Mouse (Mus musculus): ENCODE results near the gene Ctdsp2. TPM values are rescaled to one million over a fixed set of nuclear protein-coding genes. Genes with fewer than 3 reads are reported as not detected.

Ctdsp2 gene
- polyA plus RNA-seq, 1 experiment from 2014 or later: 42.8 TPM

DNA sequence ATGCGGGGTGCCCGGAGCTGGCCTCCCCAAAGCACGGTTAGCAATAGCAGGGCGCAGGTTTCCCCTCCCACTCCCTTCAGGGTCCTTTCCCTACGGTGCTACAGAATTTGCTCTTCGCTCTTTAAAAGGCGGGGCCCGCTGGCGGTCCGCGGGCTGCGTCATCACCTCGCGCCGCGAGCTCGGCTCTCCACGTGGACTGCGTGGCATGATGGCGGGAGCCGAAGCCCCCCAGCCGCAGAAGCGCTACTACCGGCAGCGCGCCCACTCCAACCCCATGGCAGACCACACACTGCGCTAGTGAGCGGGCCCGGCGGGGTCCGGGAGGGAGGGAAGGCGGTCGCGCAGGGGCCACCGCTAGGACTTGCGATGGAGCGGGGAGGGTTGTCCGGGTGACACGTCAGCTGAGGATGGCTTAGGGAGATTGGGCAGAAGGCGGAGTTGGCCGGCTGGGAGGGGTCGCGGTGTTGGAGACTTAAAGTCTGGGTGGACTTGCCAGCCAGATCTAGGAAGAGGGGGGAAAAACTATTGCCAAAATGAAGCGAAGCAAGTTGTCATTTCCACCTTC lies 63.3 kb downstream of the Ctdsp2 start:
- Histone ChIP-seq H3K4me1 (ENCODE audit: control insufficient read depth, insufficient read depth, low read length) (peaks cover 6% of the 10 kb centered on the region), H3K27ac (ENCODE audit: low read depth, low read length) (no peak overlapping the region), H3K9ac (ENCODE audit: low read length) (peak overlapping the region; percentile 71), H3K9me3 (ENCODE audit: control insufficient read depth, low read length) (no peaks in the 10 kb centered on the region), H3K27me3 (ENCODE audit: control insufficient read depth, insufficient read depth, low read length) (no peaks in the 10 kb centered on the region), H3K36me3 (ENCODE audit: control insufficient read depth, insufficient read depth, low read length) (no peaks in the 10 kb centered on the region), H3K4me2 (peak overlapping the region; percentile 99), H3K4me3 (ENCODE audit: low read depth, low read length) (peak overlapping the region; percentile 82)
- WGBS: under 1% methylated on average over 44 of the region's 44 CpGs
- DNase-seq (ENCODE audit: low spot score, missing footprints) (peak; percentile 100), ATAC-seq (ENCODE audit: low FRiP score) (peak; percentile 89)

DNA sequence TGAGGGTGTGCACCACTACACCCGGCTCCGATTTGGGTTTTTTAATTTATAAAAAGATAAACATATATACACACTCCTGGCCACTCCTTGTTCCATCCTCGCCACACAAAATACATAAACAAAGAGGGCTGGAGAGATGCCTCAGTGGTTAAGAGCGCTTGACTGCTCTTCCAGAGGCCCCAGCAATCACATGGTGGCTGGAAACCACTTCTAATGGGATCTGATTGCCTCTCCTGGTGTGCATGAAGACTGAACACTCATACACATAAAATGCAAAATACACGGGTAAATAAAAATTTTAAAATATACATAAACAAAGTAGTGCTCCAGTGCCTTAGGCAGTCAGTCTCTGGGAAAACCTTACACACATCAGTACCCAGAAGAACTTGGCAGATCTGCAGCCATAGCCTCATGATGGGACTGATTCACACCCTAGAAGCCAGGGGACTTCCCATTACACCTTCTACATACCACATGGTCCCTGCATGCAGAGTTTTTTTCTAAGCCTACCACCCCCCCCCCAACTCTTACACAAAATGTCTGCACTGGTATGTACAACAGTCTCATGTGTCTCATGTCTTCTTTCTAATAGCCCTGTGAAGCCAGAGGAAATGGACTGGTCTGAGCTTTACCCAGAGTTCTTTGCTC lies 64.1 kb downstream of the Ctdsp2 start:
- Histone ChIP-seq H3K27ac (ENCODE audit: low read depth, low read length) (no peak overlapping the region), H3K4me3 (ENCODE audit: low read depth, low read length) (peak overlapping the region; percentile 82), H3K27me3 (ENCODE audit: control insufficient read depth, insufficient read depth, low read length) (peaks cover under 1% of the 10 kb centered on the region), H3K9ac (ENCODE audit: low read length) (peak overlapping the region; percentile 71), H3K36me3 (ENCODE audit: control insufficient read depth, insufficient read depth, low read length) (no peaks in the 10 kb centered on the region), H3K4me2 (peak overlapping the region; percentile 99), H3K4me1 (ENCODE audit: control insufficient read depth, insufficient read depth, low read length) (peaks cover 6% of the 10 kb centered on the region), H3K9me3 (ENCODE audit: control insufficient read depth, low read length) (no peaks in the 10 kb centered on the region)
- peak; percentile 83 for DNase-seq (ENCODE audit: low spot score, missing footprints)
- ATAC-seq (ENCODE audit: low FRiP score): no peak
- WGBS: 24% methylated on average over 5 of the region's 5 CpGs

DNA sequence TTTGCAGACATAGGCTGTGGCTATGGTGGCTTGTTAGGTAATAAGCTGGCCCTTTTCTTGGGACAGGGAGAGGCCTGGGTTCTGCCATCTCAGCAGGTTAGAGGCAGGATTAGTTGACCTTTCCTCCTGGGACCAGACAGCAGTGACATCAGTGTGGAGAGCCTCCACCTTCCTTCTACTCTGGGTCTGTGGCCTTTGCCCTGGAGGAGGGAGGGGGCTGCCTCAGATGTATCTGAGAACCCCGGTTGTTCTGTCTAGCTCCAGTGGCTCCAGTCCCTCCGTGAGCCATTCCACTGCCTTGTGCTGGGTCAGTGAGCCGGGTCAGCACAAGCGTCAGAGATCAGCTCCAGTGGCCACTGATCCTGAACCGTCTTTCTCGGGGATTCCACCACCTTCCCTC lies 64.7 kb downstream of the Ctdsp2 start:
- no peaks in the 10 kb centered on the region for H3K36me3 ChIP-seq (ENCODE audit: control insufficient read depth, insufficient read depth, low read length)
- DNase-seq (ENCODE audit: low spot score, missing footprints): peak; percentile 81
- ATAC-seq (ENCODE audit: low FRiP score): no peak
- no peak overlapping the region for H3K4me3 ChIP-seq (ENCODE audit: low read depth, low read length)
- 55% methylated on average over 6 of the region's 6 CpGs for WGBS
- no peak overlapping the region for H3K27ac ChIP-seq (ENCODE audit: low read depth, low read length)
- H3K9me3 ChIP-seq (ENCODE audit: control insufficient read depth, low read length): no peaks in the 10 kb centered on the region
- no peak overlapping the region for H3K4me2 ChIP-seq
- H3K27me3 ChIP-seq (ENCODE audit: control insufficient read depth, insufficient read depth, low read length): peaks cover 7% of the 10 kb centered on the region
- no peak overlapping the region for H3K9ac ChIP-seq (ENCODE audit: low read length)
- H3K4me1 ChIP-seq (ENCODE audit: control insufficient read depth, insufficient read depth, low read length): peaks cover 6% of the 10 kb centered on the region

GRCm38 (mm10) chr10:127047954-127048353 lies 69.4 kb downstream of the Ctdsp2 start, which contains the start of gene Cyp27b1:
Gene Cyp27b1, plus strand, starts transcription at chr10:127048250.
- no peaks in the 10 kb centered on the region for H3K36me3 ChIP-seq (ENCODE audit: control insufficient read depth, insufficient read depth, low read length)
- no peak within 1 kb of the TSS; the same call in 1 of the 2 replicates for H3K4me2 ChIP-seq
- ATAC-seq (ENCODE audit: low FRiP score): no peak
- no peak for DNase-seq (ENCODE audit: low spot score, missing footprints)
- H3K4me3 ChIP-seq (ENCODE audit: low read depth, low read length): peak within 1 kb of the TSS; percentile 0; the same call in 1 of the 2 replicates
- H3K27me3 ChIP-seq (ENCODE audit: control insufficient read depth, insufficient read depth, low read length): peaks cover 39% of the 10 kb centered on the region
- H3K9me3 ChIP-seq (ENCODE audit: control insufficient read depth, low read length): no peaks in the 10 kb centered on the region
- H3K27ac ChIP-seq (ENCODE audit: low read depth, low read length): no peak within 1 kb of the TSS
- 29% methylated on average over 5 of the region's 5 CpGs for WGBS
- H3K9ac ChIP-seq (ENCODE audit: low read length): no peak within 1 kb of the TSS
- peaks cover 7% of the 10 kb centered on the region for H3K4me1 ChIP-seq (ENCODE audit: control insufficient read depth, insufficient read depth, low read length)

GRCm38 (mm10) chr10:127048608-127049394 lies 70.3 kb downstream of the Ctdsp2 start:
- peak overlapping the region; percentile 0 for H3K4me3 ChIP-seq (ENCODE audit: low read depth, low read length)
- H3K27me3 ChIP-seq (ENCODE audit: control insufficient read depth, insufficient read depth, low read length): peaks cover 39% of the 10 kb centered on the region
- DNase-seq (ENCODE audit: low spot score, missing footprints): no peak
- H3K4me1 ChIP-seq (ENCODE audit: control insufficient read depth, insufficient read depth, low read length): peaks cover 7% of the 10 kb centered on the region
- 3% methylated on average over 35 of the region's 35 CpGs for WGBS
- H3K36me3 ChIP-seq (ENCODE audit: control insufficient read depth, insufficient read depth, low read length): no peaks in the 10 kb centered on the region
- H3K27ac ChIP-seq (ENCODE audit: low read depth, low read length): no peak overlapping the region
- H3K4me2 ChIP-seq: no peak overlapping the region; the same call in 1 of the 2 replicates
- no peak for ATAC-seq (ENCODE audit: low FRiP score)
- H3K9me3 ChIP-seq (ENCODE audit: control insufficient read depth, low read length): no peaks in the 10 kb centered on the region
- H3K9ac ChIP-seq (ENCODE audit: low read length): no peak overlapping the region

MicroRNA genes within 50 kb of the gene (microRNA counts, 519-probe panel; counts per million panel counts)
- microRNA mmu-miR-26a: 3,569 counts per million, percentile 21 among the panel's probes with 10 or more counts
- not detected for microRNA mmu-miR-546

Small RNAs within 50 kb of the gene (microRNA-seq; reads per million reads assigned to microRNA genes)
- 51.0 reads per million, percentile 46 among the genes with 10 or more reads in this experiment for gene Mir26a-2
- not detected for gene Mir546

Other genes with a start within 250 kb of the Ctdsp2 start
- gene Atp23, start 77.4 kb upstream of the Ctdsp2 start, polyA plus RNA-seq (2014; fragmentation: Nextera tagmentation; extraction: Ambion mirVana): 15.9 and 17.8 TPM in 2 replicates
- gene Avil, start 22.0 kb downstream of the Ctdsp2 start, polyA plus RNA-seq (2014; fragmentation: Nextera tagmentation; extraction: Ambion mirVana): 1.1 and 1.6 TPM in 2 replicates
- gene Tsfm, start 52.1 kb downstream of the Ctdsp2 start, polyA plus RNA-seq (2014; fragmentation: Nextera tagmentation; extraction: Ambion mirVana): 80.7 and 86.0 TPM in 2 replicates
- 36.5 and 37.4 TPM in 2 replicates for gene Mettl1, start 62.7 kb downstream of the Ctdsp2 start, polyA plus RNA-seq (2014; fragmentation: Nextera tagmentation; extraction: Ambion mirVana)
- gene Eef1akmt3, start 62.8 kb downstream of the Ctdsp2 start, polyA plus RNA-seq (2014; fragmentation: Nextera tagmentation; extraction: Ambion mirVana): 0.06 and 0.11 TPM in 2 replicates
- gene Cyp27b1, start 69.5 kb downstream of the Ctdsp2 start, polyA plus RNA-seq (2014; fragmentation: Nextera tagmentation; extraction: Ambion mirVana): not detected in 2 replicates
- 3.2 and 3.7 TPM in 2 replicates for gene March9, start 81.5 kb downstream of the Ctdsp2 start, polyA plus RNA-seq (2014; fragmentation: Nextera tagmentation; extraction: Ambion mirVana)
- gene Cdk4, start 84.8 kb downstream of the Ctdsp2 start, polyA plus RNA-seq (2014; fragmentation: Nextera tagmentation; extraction: Ambion mirVana): 2,818 and 2,848 TPM in 2 replicates
- gene Tspan31, start 91.5 kb downstream of the Ctdsp2 start, polyA plus RNA-seq (2014; fragmentation: Nextera tagmentation; extraction: Ambion mirVana): 98.6 and 117 TPM in 2 replicates
- gene Agap2, start 96.6 kb downstream of the Ctdsp2 start, polyA plus RNA-seq (2014; fragmentation: Nextera tagmentation; extraction: Ambion mirVana): 0.66 and 0.89 TPM in 2 replicates
- gene Os9, start 142.4 kb downstream of the Ctdsp2 start, polyA plus RNA-seq (2014; fragmentation: Nextera tagmentation; extraction: Ambion mirVana): 43.1 and 49.7 TPM in 2 replicates
- gene B4galnt1, start 186.5 kb downstream of the Ctdsp2 start, polyA plus RNA-seq (2014; fragmentation: Nextera tagmentation; extraction: Ambion mirVana): 8.1 and 9.4 TPM in 2 replicates
- 0.51 and 0.58 TPM in 2 replicates for gene Slc26a10, start 201.9 kb downstream of the Ctdsp2 start, polyA plus RNA-seq (2014; fragmentation: Nextera tagmentation; extraction: Ambion mirVana)
- 25.8 and 28.2 TPM in 2 replicates for gene Arhgef25, start 211.4 kb downstream of the Ctdsp2 start, polyA plus RNA-seq (2014; fragmentation: Nextera tagmentation; extraction: Ambion mirVana)
- 130 and 138 TPM in 2 replicates for gene Dtx3, start 217.0 kb downstream of the Ctdsp2 start, polyA plus RNA-seq (2014; fragmentation: Nextera tagmentation; extraction: Ambion mirVana)
- 10.3 and 11.4 TPM in 2 replicates for gene Pip4k2c, start 232.9 kb downstream of the Ctdsp2 start, polyA plus RNA-seq (2014; fragmentation: Nextera tagmentation; extraction: Ambion mirVana)

Data from midbrain, embryonic 11.5 days (tissue).